Mouse (Mus musculus): ENCODE measurements around the gene Rapgef5. TPM values are rescaled to one million over a fixed set of nuclear protein-coding genes. Genes with fewer than 3 reads are reported as not detected.

Rapgef5 gene
- total RNA-seq (2021), result 10 to 100 TPM; 44.2 to 48.3 TPM
- long read RNA-seq, experiment 1, partial matches to known transcripts, result 0 of 5 reads
- long read RNA-seq, experiment 1, other reads (novel, unspliced or antisense), result 4 of 5 reads
- long read RNA-seq, experiment 2, full-length matches to known transcripts, result 2 of 14 reads
- long read RNA-seq, experiment 2, partial matches to known transcripts, result 1 of 14 reads
- long read RNA-seq, experiment 2, other reads (novel, unspliced or antisense), result 11 of 14 reads

GRCm38 (mm10) chr12:117516179-117516578 is at the start of gene Rapgef5:
TSS of gene Rapgef5 (plus strand) at chr12:117516479.
- no peak for DNase-seq (ENCODE audit: low spot score in 2 of 2)

GRCm38 (mm10) chr12:117468329-117468728 is 48.0 kb upstream of the Rapgef5 start:
- DNase-seq (ENCODE audit: low spot score in 2 of 2), result no peak

- DNase-seq (ENCODE audit: low spot score in 2 of 2), result no peak
Observed at GRCm38 (mm10) chr12:117479014-117479413, 37.3 kb upstream of the Rapgef5 start.

GRCm38 (mm10) chr12:117479680-117480079 is 36.6 kb upstream of the Rapgef5 start:
- no peak for DNase-seq (ENCODE audit: low spot score in 2 of 2)

GRCm38 (mm10) chr12:117480958-117481357 is 35.3 kb upstream of the Rapgef5 start:
- no peak for DNase-seq (ENCODE audit: low spot score in 2 of 2)

GRCm38 (mm10) chr12:117482665-117483064 is 33.6 kb upstream of the Rapgef5 start:
- DNase-seq (ENCODE audit: low spot score in 2 of 2), result no peak

- DNase-seq (ENCODE audit: low spot score in 2 of 2), result no peak
Observed at GRCm38 (mm10) chr12:117486118-117487057, 29.9 kb upstream of the Rapgef5 start.

GRCm38 (mm10) chr12:117496501-117497176 is 19.6 kb upstream of the Rapgef5 start:
- DNase-seq (ENCODE audit: low spot score in 2 of 2), result no peak

GRCm38 (mm10) chr12:117497361-117497760 is 18.9 kb upstream of the Rapgef5 start:
- no peak for DNase-seq (ENCODE audit: low spot score in 2 of 2)

- DNase-seq (ENCODE audit: low spot score in 2 of 2), result no peak
Observed at GRCm38 (mm10) chr12:117499242-117499641, 17.0 kb upstream of the Rapgef5 start.

- DNase-seq (ENCODE audit: low spot score in 2 of 2), result no peak
Observed at GRCm38 (mm10) chr12:117501180-117501579, 15.1 kb upstream of the Rapgef5 start.

- DNase-seq (ENCODE audit: low spot score in 2 of 2), result no peak
Observed at GRCm38 (mm10) chr12:117502834-117503233, 13.4 kb upstream of the Rapgef5 start.

GRCm38 (mm10) chr12:117505163-117505562 is 11.1 kb upstream of the Rapgef5 start:
- no peak for DNase-seq (ENCODE audit: low spot score in 2 of 2)

- no peak for DNase-seq (ENCODE audit: low spot score in 2 of 2)
Observed at GRCm38 (mm10) chr12:117507772-117508171, 8.5 kb upstream of the Rapgef5 start.

GRCm38 (mm10) chr12:117509919-117510318 is 6.4 kb upstream of the Rapgef5 start:
- DNase-seq (ENCODE audit: low spot score in 2 of 2), result no peak

GRCm38 (mm10) chr12:117512468-117512867 is 3.8 kb upstream of the Rapgef5 start:
- DNase-seq (ENCODE audit: low spot score in 2 of 2), result no peak

GRCm38 (mm10) chr12:117513150-117513932 is 2.9 kb upstream of the Rapgef5 start:
- no peak for DNase-seq (ENCODE audit: low spot score in 2 of 2)

- no peak for DNase-seq (ENCODE audit: low spot score in 2 of 2)
Observed at GRCm38 (mm10) chr12:117517275-117517936, 1.1 kb downstream of the Rapgef5 start.

- DNase-seq (ENCODE audit: low spot score in 2 of 2), result no peak
Observed at GRCm38 (mm10) chr12:117524311-117525013, 8.2 kb downstream of the Rapgef5 start.

GRCm38 (mm10) chr12:117527889-117528288 is 11.6 kb downstream of the Rapgef5 start:
- DNase-seq (ENCODE audit: low spot score in 2 of 2), result no peak
